Mouse (Mus musculus): ENCODE results near the gene Aff4. TPM values are rescaled to one million over a fixed set of nuclear protein-coding genes. Genes with fewer than 3 reads are reported as not detected.

The Aff4 gene
- total RNA-seq, 1 experiment = 97.2 TPM

DNA sequence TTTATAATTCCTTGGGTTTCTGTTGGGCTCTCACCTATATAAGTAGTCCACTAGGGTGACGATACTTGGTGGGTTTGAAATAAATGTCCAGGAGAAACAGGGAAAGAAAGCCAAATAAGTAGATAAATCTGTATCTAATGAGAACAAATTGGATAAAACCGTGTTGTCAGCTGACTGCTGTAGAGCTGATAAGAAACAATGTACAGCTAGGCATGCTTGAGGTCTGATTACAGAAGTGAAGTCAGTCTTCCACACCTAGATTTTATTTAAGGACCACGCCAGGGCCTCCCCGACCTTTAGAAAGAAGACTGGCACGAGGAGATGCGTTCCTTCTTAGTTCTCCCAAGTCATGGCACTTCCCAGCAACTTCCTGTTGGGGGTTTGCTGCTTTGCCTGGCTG lies 82.4 kb downstream of the Aff4 start:
- Histone ChIP-seq H3K27ac (ENCODE audit: insufficient read depth, low read depth, low read length, poor library complexity, severe bottlenecking) (no peak overlapping the region), H3K9me3 (ENCODE audit: control insufficient read depth, insufficient read depth, low read depth, low read length) (no peaks in the 10 kb centered on the region), H3K36me3 (ENCODE audit: control insufficient read depth, insufficient read depth, low read length, poor library complexity, severe bottlenecking) (peaks cover 5% of the 10 kb centered on the region), H3K4me3 (ENCODE audit: insufficient read depth in 1 of 2, low read depth in 1 of 2, low read length in 2 of 2, poor library complexity in 1 of 2, severe bottlenecking in 1 of 2) (no peak overlapping the region), H3K9ac (ENCODE audit: insufficient read depth, low read depth, low read length, poor library complexity, severe bottlenecking) (no peak overlapping the region), H3K4me1 (ENCODE audit: control insufficient read depth in 2 of 2, insufficient read depth in 2 of 2, low read length in 2 of 2, poor library complexity in 1 of 2) (peaks cover 0 to 15% of the 10 kb centered on the region in 2 experiments; a peak in 3 of 4 replicates)
- in situ Hi-C loops (cut with MboI; ENCODE audit: low sequenced_read_pairs in 2 of 2, unreplicated experiment in 2 of 2) = no loop called here
- DNase-seq (ENCODE audit: low read depth, low spot score) = no peak
- TF ChIP-seq ZNF384 (IDR thresholded peaks at IDR 0.05; ENCODE audit: low read depth, low read length) = no peak
- TF ChIP-seq HCFC1 (IDR thresholded peaks at IDR 0.05; ENCODE audit: borderline replicate concordance, insufficient read depth, low read length) = no peak
- TF ChIP-seq ZC3H11A (IDR thresholded peaks at IDR 0.05; ENCODE audit: borderline replicate concordance, low read depth, low read length) = no peak
- no peak for TF ChIP-seq MAFK (IDR thresholded peaks at IDR 0.05; ENCODE audit: insufficient read depth, low read depth, low read length)
- TF ChIP-seq CHD2 (IDR thresholded peaks at IDR 0.05; ENCODE audit: low read depth, low read length) = no peak

DNA sequence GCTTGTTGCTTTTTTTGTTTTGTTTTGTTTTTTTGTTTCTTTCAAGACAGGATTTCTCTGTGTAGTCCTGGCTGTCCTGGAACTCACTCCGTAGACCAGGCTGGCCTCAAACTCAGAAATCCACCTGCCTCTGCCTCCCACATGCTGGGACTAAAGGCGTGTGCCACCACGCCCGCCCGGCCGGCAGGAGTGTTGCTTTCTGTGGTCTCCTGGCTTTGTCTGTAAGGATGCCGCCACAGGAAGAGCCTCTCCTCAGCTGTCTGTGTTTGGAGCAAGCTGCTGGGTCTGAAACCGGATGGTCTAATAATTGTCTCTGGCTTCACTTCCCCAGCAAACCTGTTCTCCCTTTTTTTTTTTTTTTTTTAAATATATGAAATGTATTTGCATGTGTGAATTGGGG lies 84.9 kb downstream of the Aff4 start:
- Histone ChIP-seq H3K4me3 (ENCODE audit: insufficient read depth in 1 of 2, low read depth in 1 of 2, low read length in 2 of 2, poor library complexity in 1 of 2, severe bottlenecking in 1 of 2) (no peak overlapping the region), H3K9ac (ENCODE audit: insufficient read depth, low read depth, low read length, poor library complexity, severe bottlenecking) (no peak overlapping the region), H3K27ac (ENCODE audit: insufficient read depth, low read depth, low read length, poor library complexity, severe bottlenecking) (no peak overlapping the region), H3K4me1 (ENCODE audit: control insufficient read depth in 2 of 2, insufficient read depth in 2 of 2, low read length in 2 of 2, poor library complexity in 1 of 2) (peaks cover 0 to 13% of the 10 kb centered on the region in 2 experiments; a peak in 3 of 4 replicates), H3K36me3 (ENCODE audit: control insufficient read depth, insufficient read depth, low read length, poor library complexity, severe bottlenecking) (no peaks in the 10 kb centered on the region), H3K9me3 (ENCODE audit: control insufficient read depth, insufficient read depth, low read depth, low read length) (no peaks in the 10 kb centered on the region)
- in situ Hi-C loops (cut with MboI; ENCODE audit: low sequenced_read_pairs in 2 of 2, unreplicated experiment in 2 of 2) = no loop called here
- no peak for DNase-seq (ENCODE audit: low read depth, low spot score)
- TF ChIP-seq MAFK (IDR thresholded peaks at IDR 0.05; ENCODE audit: insufficient read depth, low read depth, low read length) = no peak
- TF ChIP-seq HCFC1 (IDR thresholded peaks at IDR 0.05; ENCODE audit: borderline replicate concordance, insufficient read depth, low read length) = no peak
- no peak for TF ChIP-seq ZC3H11A (IDR thresholded peaks at IDR 0.05; ENCODE audit: borderline replicate concordance, low read depth, low read length)
- no peak for TF ChIP-seq CHD2 (IDR thresholded peaks at IDR 0.05; ENCODE audit: low read depth, low read length)
- no peak for TF ChIP-seq ZNF384 (IDR thresholded peaks at IDR 0.05; ENCODE audit: low read depth, low read length)

DNA sequence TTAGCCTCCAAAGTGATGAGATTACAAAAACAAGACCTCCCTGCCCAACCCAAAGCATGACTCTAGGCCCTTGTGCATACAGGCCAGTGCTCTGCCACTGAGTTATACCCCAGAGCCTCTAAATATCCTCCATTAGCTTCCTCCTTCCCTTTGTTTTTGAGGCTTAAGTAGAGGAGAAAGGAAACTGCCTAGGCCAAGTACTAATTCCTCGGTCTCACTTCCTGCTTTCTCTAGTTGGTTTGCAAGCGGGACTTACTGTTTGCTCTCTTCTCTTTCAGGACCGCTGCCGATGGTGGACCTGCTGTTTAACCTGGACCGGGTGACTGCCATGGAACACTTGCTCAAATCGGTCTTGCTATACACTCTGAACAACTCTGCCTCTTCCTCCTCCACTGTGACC lies 85.7 kb downstream of the Aff4 start:
- no peak for TF ChIP-seq ZNF384 (IDR thresholded peaks at IDR 0.05; ENCODE audit: low read depth, low read length)
- TF ChIP-seq HCFC1 (IDR thresholded peaks at IDR 0.05; ENCODE audit: borderline replicate concordance, insufficient read depth, low read length) = no peak
- no peak for TF ChIP-seq CHD2 (IDR thresholded peaks at IDR 0.05; ENCODE audit: low read depth, low read length)
- no peak for TF ChIP-seq MAFK (IDR thresholded peaks at IDR 0.05; ENCODE audit: insufficient read depth, low read depth, low read length)
- no peak for TF ChIP-seq ZC3H11A (IDR thresholded peaks at IDR 0.05; ENCODE audit: borderline replicate concordance, low read depth, low read length)
- in situ Hi-C loops (cut with MboI; ENCODE audit: low sequenced_read_pairs in 2 of 2, unreplicated experiment in 2 of 2) = no loop called here
- no peak overlapping the region for H3K27ac ChIP-seq (ENCODE audit: insufficient read depth, low read depth, low read length, poor library complexity, severe bottlenecking)
- no peaks in the 10 kb centered on the region for H3K36me3 ChIP-seq (ENCODE audit: control insufficient read depth, insufficient read depth, low read length, poor library complexity, severe bottlenecking)
- H3K4me1 ChIP-seq (ENCODE audit: control insufficient read depth in 2 of 2, insufficient read depth in 2 of 2, low read length in 2 of 2, poor library complexity in 1 of 2) = peaks cover 0 to 13% of the 10 kb centered on the region in 2 experiments; a peak in 3 of 4 replicates
- no peak overlapping the region for H3K9ac ChIP-seq (ENCODE audit: insufficient read depth, low read depth, low read length, poor library complexity, severe bottlenecking)
- no peak overlapping the region for H3K4me3 ChIP-seq (ENCODE audit: insufficient read depth in 1 of 2, low read depth in 1 of 2, low read length in 2 of 2, poor library complexity in 1 of 2, severe bottlenecking in 1 of 2)
- no peaks in the 10 kb centered on the region for H3K9me3 ChIP-seq (ENCODE audit: control insufficient read depth, insufficient read depth, low read depth, low read length)
- DNase-seq (ENCODE audit: low read depth, low spot score) = no peak

DNA sequence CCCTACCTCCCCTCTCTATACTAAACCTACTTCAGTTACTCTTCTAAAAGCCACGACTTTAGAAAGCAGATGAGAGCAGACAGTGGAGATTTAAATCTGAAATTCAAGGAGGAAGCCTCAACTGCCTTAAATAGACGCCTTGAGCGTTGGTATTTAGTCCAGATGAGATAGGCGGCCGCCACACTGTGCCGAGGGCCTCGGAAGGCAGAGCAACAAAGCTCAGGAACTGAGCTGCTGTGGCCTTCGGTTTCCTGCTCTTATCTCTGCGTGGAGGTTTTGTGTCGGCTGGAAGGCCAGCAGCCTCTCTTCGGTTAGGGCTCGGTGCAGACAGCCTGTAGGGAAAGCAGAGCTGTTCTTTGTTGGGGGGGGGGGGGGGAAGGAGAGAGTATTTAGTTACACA lies 91.3 kb downstream of the Aff4 start:
- Histone ChIP-seq H3K9ac (ENCODE audit: insufficient read depth, low read depth, low read length, poor library complexity, severe bottlenecking) (no peak overlapping the region; the same call in 1 of the 2 replicates), H3K36me3 (ENCODE audit: control insufficient read depth, insufficient read depth, low read length, poor library complexity, severe bottlenecking) (no peaks in the 10 kb centered on the region), H3K9me3 (ENCODE audit: control insufficient read depth, insufficient read depth, low read depth, low read length) (no peaks in the 10 kb centered on the region), H3K27ac (ENCODE audit: insufficient read depth, low read depth, low read length, poor library complexity, severe bottlenecking) (no peak overlapping the region), H3K4me3 (ENCODE audit: insufficient read depth in 1 of 2, low read depth in 1 of 2, low read length in 2 of 2, poor library complexity in 1 of 2, severe bottlenecking in 1 of 2) (no peak overlapping the region), H3K4me1 (ENCODE audit: control insufficient read depth in 2 of 2, insufficient read depth in 2 of 2, low read length in 2 of 2, poor library complexity in 1 of 2) (peaks cover 0 to 6% of the 10 kb centered on the region in 2 experiments; a peak in 1 of 4 replicates)
- in situ Hi-C loops (cut with MboI; ENCODE audit: low sequenced_read_pairs in 2 of 2, unreplicated experiment in 2 of 2) = no loop called here
- TF ChIP-seq MAFK (IDR thresholded peaks at IDR 0.05; ENCODE audit: insufficient read depth, low read depth, low read length) = no peak
- no peak for TF ChIP-seq ZC3H11A (IDR thresholded peaks at IDR 0.05; ENCODE audit: borderline replicate concordance, low read depth, low read length)
- no peak for DNase-seq (ENCODE audit: low read depth, low spot score)

DNA sequence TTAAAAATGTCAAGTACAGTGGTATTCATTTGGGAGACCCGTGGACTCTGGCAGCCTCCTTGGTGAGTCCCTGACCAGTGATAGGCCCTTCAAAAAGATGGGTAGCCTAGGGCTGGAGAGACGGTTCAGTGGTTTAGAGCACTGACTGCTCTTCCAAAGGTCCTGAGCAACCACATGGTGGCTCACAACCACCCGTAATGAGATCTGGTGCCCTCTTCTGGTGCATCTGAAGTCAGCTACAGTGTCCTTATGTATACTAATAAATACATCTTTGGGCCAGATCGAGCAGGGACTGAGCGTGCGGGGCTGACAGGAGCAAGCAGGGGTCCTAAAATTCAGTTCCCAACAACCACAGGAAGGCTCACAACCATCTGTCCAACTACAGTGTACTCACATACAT lies 93.2 kb downstream of the Aff4 start:
- Histone ChIP-seq H3K9ac (ENCODE audit: insufficient read depth, low read depth, low read length, poor library complexity, severe bottlenecking) (no peak overlapping the region), H3K4me1 (ENCODE audit: control insufficient read depth in 2 of 2, insufficient read depth in 2 of 2, low read length in 2 of 2, poor library complexity in 1 of 2) (peaks cover 0 to 6% of the 10 kb centered on the region in 2 experiments; a peak in 1 of 4 replicates), H3K36me3 (ENCODE audit: control insufficient read depth, insufficient read depth, low read length, poor library complexity, severe bottlenecking) (no peaks in the 10 kb centered on the region), H3K27ac (ENCODE audit: insufficient read depth, low read depth, low read length, poor library complexity, severe bottlenecking) (no peak overlapping the region), H3K9me3 (ENCODE audit: control insufficient read depth, insufficient read depth, low read depth, low read length) (no peaks in the 10 kb centered on the region), H3K4me3 (ENCODE audit: insufficient read depth in 1 of 2, low read depth in 1 of 2, low read length in 2 of 2, poor library complexity in 1 of 2, severe bottlenecking in 1 of 2) (no peak overlapping the region)
- TF ChIP-seq MAFK (IDR thresholded peaks at IDR 0.05; ENCODE audit: insufficient read depth, low read depth, low read length) = no peak
- 0 out of 2 replicates have a peak, but pooled peaks have one; percentile 31 for TF ChIP-seq ZC3H11A (IDR thresholded peaks at IDR 0.05; ENCODE audit: borderline replicate concordance, low read depth, low read length)
- no peak for TF ChIP-seq HCFC1 (IDR thresholded peaks at IDR 0.05; ENCODE audit: borderline replicate concordance, insufficient read depth, low read length)
- in situ Hi-C loops (cut with MboI; ENCODE audit: low sequenced_read_pairs in 2 of 2, unreplicated experiment in 2 of 2) = no loop called here
- no peak for DNase-seq (ENCODE audit: low read depth, low spot score)
